Mouse (Mus musculus): ENCODE data around the gene Myzap.

GRCm38 (mm10) chr9:71636854-71637253 lies 44.7 kb upstream of the Myzap start:
- TF ChIP-seq TAL1 (IDR thresholded peaks at IDR 0.05; ENCODE audit: low read length): no peak
- TF ChIP-seq GATA1 (IDR thresholded peaks at IDR 0.05; ENCODE audit: low read length): no peak

Measured in erythroblast, embryonic 14.5 days (primary cell).